Mouse (Mus musculus): ENCODE data around the gene Mkrn3.

Gene Mkrn3

GRCm38 (mm10) chr7:62419493-62420360 lies at the start of gene Mkrn3:
TSS of gene Mkrn3 (minus strand) at chr7:62420139.
- peak; percentile 67 for DNase-seq (ENCODE audit: low read depth)

- DNase-seq (ENCODE audit: low read depth): peak; percentile 21
Measured at GRCm38 (mm10) chr7:62463878-62464755, 44.2 kb upstream of the Mkrn3 start, which contains the start of gene Peg12. TSS of gene Peg12 (minus strand) at chr7:62464510.

- DNase-seq (ENCODE audit: low read depth): no peak
Measured at GRCm38 (mm10) chr7:62463007-62463877, 43.3 kb upstream of the Mkrn3 start.

DNA sequence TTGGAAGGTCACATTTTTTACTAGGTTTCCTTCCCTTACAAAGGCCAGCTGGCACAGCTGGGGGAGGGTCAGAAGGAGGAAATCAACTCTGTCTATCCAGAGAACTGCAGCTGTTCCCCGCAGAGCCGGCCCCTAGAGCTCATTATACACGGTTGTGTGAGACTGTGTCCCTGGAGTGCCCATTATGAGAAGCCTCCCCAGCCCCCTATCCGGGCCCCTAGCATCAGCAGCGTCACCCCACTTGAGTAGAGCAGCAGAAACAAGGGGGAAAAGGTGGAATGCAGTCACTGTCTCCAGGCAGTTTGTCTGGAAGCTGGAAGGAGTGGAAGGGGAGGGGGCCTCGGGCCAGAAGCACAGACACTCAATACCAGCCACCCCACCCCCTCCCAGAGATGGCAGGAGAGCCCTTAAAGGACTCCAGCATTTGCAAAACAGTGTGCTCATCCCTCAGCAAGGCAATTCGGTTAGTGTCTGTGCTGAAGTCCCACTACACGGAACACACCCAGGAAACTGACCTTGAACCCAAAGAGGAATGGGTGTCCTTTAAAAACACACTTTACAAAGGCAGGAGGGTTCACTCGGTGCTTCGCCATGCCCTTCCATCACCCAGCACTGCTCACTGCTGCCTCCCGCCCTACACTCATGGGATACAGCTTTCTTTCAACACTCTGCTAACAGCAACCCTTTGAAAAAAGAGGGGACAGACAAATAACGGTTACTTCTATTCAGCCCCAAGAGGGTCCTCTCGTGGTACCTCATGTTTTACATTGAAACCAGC lies 42.5 kb upstream of the Mkrn3 start:
- no peak for DNase-seq (ENCODE audit: low read depth)

DNA sequence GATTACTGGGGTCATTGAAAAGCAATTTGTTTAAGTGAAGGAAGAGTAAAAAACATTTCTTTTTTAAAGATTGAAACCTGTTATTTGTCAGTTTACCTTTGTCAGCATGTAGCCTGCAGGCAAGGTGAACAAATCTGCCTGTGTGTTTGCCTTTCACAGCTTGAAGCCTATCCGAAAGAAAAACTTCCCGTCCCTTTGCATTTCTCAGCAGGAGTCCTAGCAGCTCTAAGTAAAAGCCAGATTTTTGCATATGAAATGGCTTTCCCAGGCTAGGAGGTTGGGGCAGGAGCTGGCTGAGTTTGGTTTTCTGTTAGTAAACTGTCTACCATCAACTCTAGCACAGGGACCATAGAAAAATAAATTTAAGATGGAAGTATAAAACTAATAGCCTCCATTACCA lies 32.4 kb upstream of the Mkrn3 start:
- no peak for DNase-seq (ENCODE audit: low read depth)

GRCm38 (mm10) chr7:62445431-62446165 lies 25.7 kb upstream of the Mkrn3 start:
- no peak for DNase-seq (ENCODE audit: low read depth)

GRCm38 (mm10) chr7:62436394-62436793 lies 16.5 kb upstream of the Mkrn3 start:
- DNase-seq (ENCODE audit: low read depth): no peak

DNA sequence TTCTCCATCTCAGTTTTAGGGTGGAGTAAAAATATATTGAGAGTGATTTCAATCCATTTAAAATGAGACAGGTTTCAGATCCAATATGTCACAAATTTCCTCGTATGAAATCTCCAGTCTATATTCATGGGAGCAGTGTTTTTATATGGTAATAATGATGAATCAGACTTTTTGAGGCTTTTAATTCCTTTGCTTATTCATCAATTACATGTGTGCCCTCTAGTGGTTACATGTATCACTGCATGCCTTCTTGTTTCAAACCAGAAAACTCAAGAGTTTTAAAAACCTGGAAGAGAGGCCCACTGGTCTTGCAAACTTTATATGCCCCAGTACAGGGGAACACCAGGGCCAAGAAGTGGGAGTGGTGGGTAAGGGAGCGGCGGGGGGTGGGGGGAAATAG lies 13.3 kb upstream of the Mkrn3 start:
- no peak for DNase-seq (ENCODE audit: low read depth)

DNA sequence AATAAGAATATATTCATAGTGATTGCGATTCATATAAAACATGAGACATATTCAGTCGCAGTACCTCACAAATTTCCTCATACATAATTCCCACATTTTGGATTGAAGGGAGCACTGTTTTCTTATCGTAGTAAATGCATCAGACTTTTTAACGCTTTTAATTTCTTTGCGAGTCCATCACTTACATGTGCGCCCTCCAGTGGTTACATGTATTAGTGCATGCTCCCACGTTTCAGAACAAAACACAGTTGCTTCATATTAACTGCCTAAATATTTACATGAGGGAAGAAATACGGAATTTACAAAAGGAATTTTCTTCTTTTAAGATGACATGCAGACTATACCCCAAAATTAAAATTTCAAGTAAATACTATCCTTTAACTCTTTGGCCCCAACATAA lies 8.4 kb upstream of the Mkrn3 start:
- DNase-seq (ENCODE audit: low read depth): no peak

- DNase-seq (ENCODE audit: low read depth): no peak
Measured at GRCm38 (mm10) chr7:62423210-62423609, 3.3 kb upstream of the Mkrn3 start.

GRCm38 (mm10) chr7:62420566-62420965 lies 627 bp upstream of the Mkrn3 start:
- DNase-seq (ENCODE audit: low read depth): no peak

- DNase-seq (ENCODE audit: low read depth): no peak
Measured at GRCm38 (mm10) chr7:62419105-62419492, 840 bp downstream of the Mkrn3 start.

DNA sequence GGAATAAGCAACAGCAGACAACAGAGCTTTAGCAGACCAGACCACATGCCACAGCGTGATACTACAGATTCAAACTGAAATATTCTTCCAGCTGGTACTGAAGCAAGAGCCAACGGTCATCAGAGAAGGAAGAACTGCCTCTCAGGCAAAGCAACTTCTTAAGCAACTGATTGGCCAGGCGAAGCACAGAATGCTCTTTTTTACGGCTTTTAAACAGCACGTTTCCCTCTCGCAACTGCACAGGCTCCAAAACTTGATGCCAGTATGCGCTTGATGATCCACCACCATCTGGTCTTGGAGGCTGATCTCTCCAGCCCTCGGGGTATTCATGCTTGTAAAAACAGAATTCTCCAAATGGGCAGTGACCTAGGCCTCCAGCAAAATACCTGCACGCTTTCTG lies 1.6 kb downstream of the Mkrn3 start:
- no peak for DNase-seq (ENCODE audit: low read depth)

DNA sequence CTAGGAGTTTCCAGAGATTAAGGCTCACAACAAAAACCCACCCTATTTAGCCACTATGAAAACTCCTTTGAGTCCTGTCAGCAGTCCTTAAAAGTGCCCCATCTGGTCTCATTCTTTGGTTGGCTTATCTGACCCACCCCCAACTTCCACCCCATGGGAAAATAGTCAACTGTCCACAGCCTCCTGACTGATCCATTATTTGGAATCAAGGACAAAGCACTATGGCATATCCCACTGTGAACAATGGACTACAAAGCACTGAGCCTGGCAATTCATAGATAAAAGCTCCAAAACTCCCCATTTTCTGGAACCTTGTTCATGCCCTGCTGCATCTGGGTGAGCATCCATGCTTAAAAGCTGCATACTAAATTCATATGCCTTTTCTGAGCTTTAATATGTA lies 3.8 kb downstream of the Mkrn3 start:
- DNase-seq (ENCODE audit: low read depth): no peak

DNA sequence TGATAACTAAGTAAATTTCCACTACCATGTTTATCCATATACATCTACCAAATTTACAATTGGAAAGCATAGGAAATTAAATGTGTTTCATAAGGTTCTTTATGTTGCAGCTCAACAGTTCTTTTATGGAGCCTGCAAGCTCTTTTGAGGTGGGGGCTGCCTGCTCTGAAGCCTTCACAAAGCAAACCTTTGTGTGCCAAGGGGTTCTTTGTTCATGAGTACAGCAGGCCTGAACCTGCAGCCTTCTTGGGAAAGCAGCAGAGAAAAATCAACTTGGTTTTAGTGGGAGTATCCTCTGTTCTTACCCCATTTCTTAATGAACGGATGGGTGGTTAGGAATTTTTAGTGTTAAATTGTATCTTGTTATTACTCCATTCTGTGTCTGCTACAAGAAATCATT lies 4.7 kb downstream of the Mkrn3 start:
- no peak for DNase-seq (ENCODE audit: low read depth)

DNA sequence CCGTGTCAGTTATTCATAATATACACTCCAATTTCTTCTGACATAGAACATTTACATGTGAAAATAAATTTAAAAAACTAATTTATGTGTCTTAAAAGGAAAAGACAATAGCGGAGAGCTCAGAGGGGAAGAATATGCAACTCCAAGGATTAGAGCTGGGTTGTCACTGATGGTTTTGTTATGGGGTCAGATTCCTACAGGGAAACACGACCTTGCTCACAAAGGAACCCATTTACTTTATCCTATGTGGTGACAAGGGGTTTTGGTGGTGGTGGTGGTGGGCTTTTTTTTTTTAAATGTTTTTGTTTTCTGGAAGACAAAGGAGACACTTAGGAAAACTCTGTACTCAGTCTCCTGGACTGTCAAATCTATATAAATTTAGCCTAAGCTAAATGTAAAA lies 12.1 kb downstream of the Mkrn3 start:
- DNase-seq (ENCODE audit: low read depth): no peak

GRCm38 (mm10) chr7:62406573-62407050 lies 13.3 kb downstream of the Mkrn3 start:
- DNase-seq (ENCODE audit: low read depth): no peak

GRCm38 (mm10) chr7:62392202-62392601 lies 27.7 kb downstream of the Mkrn3 start:
- DNase-seq (ENCODE audit: low read depth): no peak

- no peak for DNase-seq (ENCODE audit: low read depth)
Measured at GRCm38 (mm10) chr7:62388291-62388690, 31.6 kb downstream of the Mkrn3 start.

DNA sequence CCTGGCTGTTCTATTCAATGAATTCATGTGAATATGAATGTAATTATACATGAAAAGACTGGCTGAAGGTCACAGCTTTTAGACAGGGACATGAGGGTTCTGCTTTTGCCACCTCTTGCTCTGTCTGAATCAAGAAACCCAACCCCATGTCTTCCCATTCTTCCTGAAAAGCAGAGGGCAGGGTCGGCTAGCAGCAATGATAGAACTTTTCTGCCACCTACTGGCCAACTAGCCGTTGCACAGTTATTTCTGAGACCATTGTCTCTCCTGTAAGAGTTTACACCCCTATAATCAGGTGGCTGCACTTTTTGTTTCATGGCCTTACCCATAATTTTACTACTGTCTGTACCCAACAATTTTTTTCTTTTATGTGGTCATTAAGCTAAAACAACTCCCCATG lies 37.5 kb downstream of the Mkrn3 start:
- DNase-seq (ENCODE audit: low read depth): no peak

Measured in fibroblast of lung, adult 2 months (primary cell).